Mouse (Mus musculus) inflammation-experienced regulatory T-cells, adult 16 weeks (primary cell): ENCODE measurements around the gene Vegfd. TPM values are rescaled to one million over a fixed set of nuclear protein-coding genes. Genes with fewer than 3 reads are reported as not detected.

Experiments used
- polyA plus RNA-seq: library from polyadenylated mRNA; unstranded; fragments of 100-300 nt; shearing (Covaris generic); gene quantifications from one replicate; pipeline ENCODE4 v1.2.1, GENCODE M21; 2017

Vegfd gene
- polyA plus RNA-seq = not detected

GRCm38 (mm10) chrX:164373081-164373480 lies at the start of gene Vegfd:
Gene Vegfd (plus strand): TSS chrX:164373378.

GRCm38 (mm10) chrX:164419471-164419939 lies 46.3 kb downstream of the Vegfd start, which contains the start of gene Piga:
Gene Piga (plus strand): TSS chrX:164419787.

DNA sequence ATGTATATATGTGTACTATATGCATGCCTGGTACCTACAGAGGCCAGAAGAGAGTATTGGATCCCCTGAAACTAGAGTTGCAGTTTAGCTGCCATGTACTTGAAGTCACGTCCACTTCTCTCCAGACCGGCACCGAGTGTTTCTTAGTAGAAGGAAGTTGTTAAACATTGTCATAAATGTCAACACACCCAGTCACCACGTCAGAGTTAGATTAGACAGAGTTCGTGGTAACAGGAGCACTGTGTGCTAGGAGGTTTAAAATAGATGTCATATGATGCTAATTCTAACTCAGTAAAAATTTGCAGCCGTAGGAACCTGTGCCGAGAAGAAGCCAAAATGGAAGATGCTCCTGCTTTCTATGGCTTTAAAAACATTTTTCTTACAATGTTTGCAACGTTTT lies 63.5 kb downstream of the Vegfd start, which contains the start of gene Asb11:
Gene Asb11 (plus strand): TSS at position 286 of the 400 bp plus-strand sequence.

Other genes with a start within 250 kb of the Vegfd start
- not detected for gene Ace2, start 234.0 kb upstream of the Vegfd start, polyA plus RNA-seq
- gene Bmx, start 115.2 kb upstream of the Vegfd start, polyA plus RNA-seq = not detected
- 0.16 TPM for gene Pir, start 104.0 kb upstream of the Vegfd start, polyA plus RNA-seq
- 13.5 TPM for gene Piga, start 46.4 kb downstream of the Vegfd start, polyA plus RNA-seq
- not detected for gene Asb11, start 63.6 kb downstream of the Vegfd start, polyA plus RNA-seq
- gene Asb9, start 132.9 kb downstream of the Vegfd start, polyA plus RNA-seq = not detected